Mouse (Mus musculus) ES-Bruce4 (cell line): ENCODE measurements around the gene Stk32b. TPM values are rescaled to one million over a fixed set of nuclear protein-coding genes. Genes with fewer than 3 reads are reported as not detected.

Experiments
- H3K27ac ChIP-seq: 2 replicates; pipeline ENCODE4 v1.5.1; 2012; ENCODE audit warnings: low read length, inconsistent platforms; ENCODE audit not compliant: insufficient read depth
- H3K27me3 ChIP-seq: 2 replicates; pipeline ENCODE4 v1.6.1; 2012; ENCODE audit warnings: mild to moderate bottlenecking, low read length, inconsistent platforms; ENCODE audit not compliant: control insufficient read depth, poor library complexity, insufficient read depth, severe bottlenecking
- H3K36me3 ChIP-seq: 2 replicates; pipeline ENCODE4 v1.6.1; 2012; ENCODE audit warnings: inconsistent platforms, mild to moderate bottlenecking, low read length, moderate library complexity; ENCODE audit not compliant: control insufficient read depth, poor library complexity, insufficient read depth, severe bottlenecking
- H3K4me1 ChIP-seq: one replicate; pipeline ENCODE4 v1.8.1; 2011; ENCODE audit warnings: low read length; ENCODE audit not compliant: control insufficient read depth, insufficient read depth
- H3K4me3 ChIP-seq: 2 replicates; pipeline ENCODE4 v1.5.1; 2011; ENCODE audit warnings: low read depth, mild to moderate bottlenecking, low read length
- H3K9ac ChIP-seq: 2 replicates; pipeline ENCODE4 v1.6.1; 2012; ENCODE audit warnings: low read depth, mild to moderate bottlenecking, inconsistent platforms; ENCODE audit not compliant: poor library complexity, severe bottlenecking
- H3K9me3 ChIP-seq: replicated peaks from 2 replicates; pipeline ENCODE4 v1.6.1; 2012; ENCODE audit warnings: mild to moderate bottlenecking, low read length, inconsistent platforms; ENCODE audit not compliant: control insufficient read depth, poor library complexity, insufficient read depth, severe bottlenecking
- CTCF ChIP-seq: IDR thresholded peaks from one replicate; pipeline ENCODE4 v1.8.1; 2011; ENCODE audit warnings: low read depth, low read length
- EP300 ChIP-seq: IDR thresholded peaks from 2 replicates; pipeline ENCODE4 v1.6.1; 2011; ENCODE audit warnings: low read depth, low read length; ENCODE audit not compliant: insufficient read depth
- POLR2A ChIP-seq: IDR thresholded peaks from one replicate; pipeline ENCODE4 v1.8.1; 2011; ENCODE audit warnings: low read length; ENCODE audit not compliant: insufficient read depth
- polyA plus RNA-seq: library from polyadenylated mRNA; stranded (reverse); fragments of >200 nt; gene quantifications from 2 replicates; pipeline ENCODE4 v1.2.4, GENCODE M21; 2011; ENCODE audit warnings: low read depth; ENCODE audit not compliant: missing spikeins, insufficient read depth, insufficient read length

Gene Stk32b
- polyA plus RNA-seq, 1 experiment: 0.40 TPM

- no peak overlapping the region for H3K27ac ChIP-seq
- no peak overlapping the region for H3K4me3 ChIP-seq
- H3K9ac ChIP-seq: no peak overlapping the region
- H3K4me1 ChIP-seq: no peaks in the 10 kb centered on the region
- no peaks in the 10 kb centered on the region for H3K36me3 ChIP-seq
- H3K27me3 ChIP-seq: no peaks in the 10 kb centered on the region
- TF ChIP-seq EP300: no peak
- no peak for TF ChIP-seq POLR2A
- TF ChIP-seq CTCF: no peak
- H3K9me3 ChIP-seq: no peaks in the 10 kb centered on the region
These were observed 297.9 kb downstream of the Stk32b start for GRCm38 (mm10) chr5:37419028-37419427.

Other genes starting within 250 kb of the Stk32b start
- gene Cytl1, start 18.3 kb upstream of the Stk32b start, polyA plus RNA-seq: not detected in 2 replicates
- 0.68 and 0.72 TPM in 2 replicates for gene Msx1, start 107.4 kb upstream of the Stk32b start, polyA plus RNA-seq